Mouse (Mus musculus) hindbrain, postnatal 0 days (tissue): ENCODE data around the gene Gpr162. TPM values are rescaled to one million over a fixed set of nuclear protein-coding genes. Genes with fewer than 3 reads are reported as not detected.

Experiments
- ATAC-seq: fragments of 200-750 bp; cut with Nextera tagmentation; 2 replicates; pipeline ENCODE4 v1.8.0; 2017; ENCODE audit warnings: mild to moderate bottlenecking, moderate TSS enrichment, moderate library complexity
- DNase-seq: peaks from one replicate; pipeline ENCODE4 v3.0.0-alpha.2; 2015; ENCODE audit warnings: low spot score
- H3K27ac ChIP-seq: fragments of 300-500 bp; sonication (generic); 2 replicates; pipeline ENCODE4 v1.5.1; 2014; ENCODE audit warnings: mild to moderate bottlenecking
- H3K27me3 ChIP-seq: fragments of 300-500 bp; sonication (generic); 2 replicates; pipeline ENCODE4 v1.6.1; 2014; ENCODE audit warnings: low read length, mixed read lengths; ENCODE audit not compliant: insufficient read depth
- H3K36me3 ChIP-seq: fragments of 300-500 bp; sonication (generic); 2 replicates; pipeline ENCODE4 v1.6.1; 2014; ENCODE audit warnings: low read length, mixed read lengths; ENCODE audit not compliant: insufficient read depth
- H3K4me1 ChIP-seq: fragments of 300-500 bp; sonication (generic); 2 replicates; pipeline ENCODE4 v1.6.1; 2014; ENCODE audit warnings: antibody characterized with exemption, low read length, mixed read lengths; ENCODE audit not compliant: insufficient read depth
- H3K4me2 ChIP-seq: fragments of 300-500 bp; sonication (generic); 2 replicates; pipeline ENCODE4 v1.6.1; 2014; ENCODE audit warnings: low read depth, mild to moderate bottlenecking, low read length, moderate library complexity, mixed read lengths
- H3K4me3 ChIP-seq: fragments of 300-500 bp; sonication (generic); 2 replicates; pipeline ENCODE4 v1.5.1; 2014; ENCODE audit warnings: low read length
- H3K9ac ChIP-seq: fragments of 300-500 bp; sonication (generic); replicated peaks from 2 replicates; pipeline ENCODE4 v1.6.1; 2014; ENCODE audit warnings: mild to moderate bottlenecking, low read length, moderate library complexity, mixed read lengths
- H3K9me3 ChIP-seq: fragments of 300-500 bp; sonication (generic); 2 replicates; pipeline ENCODE4 v1.6.1; 2016; ENCODE audit warnings: low read length, mixed read lengths
- CTCF ChIP-seq: IDR thresholded peaks from 2 replicates; pipeline ENCODE4 v1.5.1; 2016; ENCODE audit warnings: antibody characterized with exemption, control low read depth, low read depth
- WGBS: fragments of 180-500 bp; shearing (Covaris S2); extraction: QIAGEN DNeasy Blood & Tissue Kit; methylation state at CpG from one replicate; pipeline ENCODE4 v1.1.7; 2014; 5-methylcytosine and 5-hydroxymethylcytosine counted together
- polyA plus RNA-seq: library from polyadenylated mRNA; unstranded; fragments of >200 nt; fragmentation: Nextera tagmentation; extraction: Ambion mirVana; gene quantifications from 2 replicates; pipeline ENCODE4 v1.2.1, GENCODE M21; 2015
- total RNA-seq: library from RNA; depleted of rRNA; stranded (reverse); fragments of >200 nt; gene quantifications from 2 replicates; pipeline ENCODE4 v1.2.3, GENCODE M21; 2014

The Gpr162 gene
- total and polyA plus RNA-seq, 2 experiments from 2014 or later: 31.9 to 194 TPM

GRCm38 (mm10) chr6:124817563-124817962 is 46.2 kb downstream of the Gpr162 start:
- no peak for TF ChIP-seq CTCF
- WGBS: 95% methylated on average over 8 of the region's 8 CpGs
- H3K9me3 ChIP-seq: no peaks in the 10 kb centered on the region
- H3K9ac ChIP-seq: no peak overlapping the region
- DNase-seq: no peak
- H3K4me1 ChIP-seq: peaks cover 10% of the 10 kb centered on the region
- peaks cover 60% of the 10 kb centered on the region for H3K36me3 ChIP-seq
- H3K4me2 ChIP-seq: no peak overlapping the region
- ATAC-seq: no peak
- H3K27me3 ChIP-seq: no peaks in the 10 kb centered on the region
- no peak overlapping the region for H3K4me3 ChIP-seq
- H3K27ac ChIP-seq: no peak overlapping the region

- Histone ChIP-seq H3K36me3 (peaks cover 55% of the 10 kb centered on the region), H3K27me3 (no peaks in the 10 kb centered on the region)
Measured at GRCm38 (mm10) chr6:124817125-124817524, 46.7 kb downstream of the Gpr162 start.

GRCm38 (mm10) chr6:124816611-124817010 is 47.2 kb downstream of the Gpr162 start:
- no peaks in the 10 kb centered on the region for H3K9me3 ChIP-seq
- no peak for TF ChIP-seq CTCF
- peaks cover 13% of the 10 kb centered on the region for H3K4me1 ChIP-seq
- H3K36me3 ChIP-seq: peaks cover 50% of the 10 kb centered on the region
- no peak for DNase-seq
- no peak overlapping the region for H3K4me2 ChIP-seq
- no peaks in the 10 kb centered on the region for H3K27me3 ChIP-seq
- no peak overlapping the region for H3K9ac ChIP-seq
- ATAC-seq: no peak
- 94% methylated on average over 4 of the region's 4 CpGs for WGBS
- no peak overlapping the region for H3K4me3 ChIP-seq
- H3K27ac ChIP-seq: no peak overlapping the region

More at GRCm38 (mm10) chr6:124817125-124817524, 46.7 kb downstream of the Gpr162 start:
- Histone ChIP-seq H3K9ac (no peak overlapping the region), H3K27ac (no peak overlapping the region), H3K4me2 (no peak overlapping the region), H3K4me3 (no peak overlapping the region), H3K4me1 (peaks cover 13% of the 10 kb centered on the region), H3K9me3 (no peaks in the 10 kb centered on the region)
- WGBS: 93% methylated on average over 11 of the region's 11 CpGs
- TF ChIP-seq CTCF: no peak
- ATAC-seq (no peak), DNase-seq (no peak)

- H3K9me3 ChIP-seq: no peaks in the 10 kb centered on the region
- H3K4me2 ChIP-seq: peak overlapping the region; percentile 89; the same call in 1 of the 2 replicates
- no peak overlapping the region for H3K9ac ChIP-seq
- ATAC-seq (no peak), DNase-seq (peak; percentile 47)
- H3K4me3 ChIP-seq: no peak overlapping the region
- peaks cover 38% of the 10 kb centered on the region for H3K36me3 ChIP-seq
- H3K4me1 ChIP-seq: peaks cover 15% of the 10 kb centered on the region
- H3K27me3 ChIP-seq: no peaks in the 10 kb centered on the region
- 65% methylated on average over 9 of the region's 9 CpGs for WGBS
- no peak for TF ChIP-seq CTCF
- peak overlapping the region; percentile 88; the same call in 1 of the 2 replicates for H3K27ac ChIP-seq
Measured at GRCm38 (mm10) chr6:124814858-124815774, 48.7 kb downstream of the Gpr162 start.

GRCm38 (mm10) chr6:124814448-124814847 is 49.3 kb downstream of the Gpr162 start:
- WGBS: 19% methylated on average over 8 of the region's 8 CpGs
- DNase-seq (peak; percentile 45), ATAC-seq (peak; percentile 46)
- Histone ChIP-seq H3K4me2 (peak overlapping the region; percentile 89), H3K27ac (peak overlapping the region; percentile 88; the same call in 1 of the 2 replicates), H3K4me3 (peak overlapping the region; percentile 64), H3K4me1 (peaks cover 21% of the 10 kb centered on the region), H3K9ac (peak overlapping the region; percentile 76; the same call in 1 of the 2 replicates), H3K27me3 (no peaks in the 10 kb centered on the region), H3K36me3 (peaks cover 31% of the 10 kb centered on the region), H3K9me3 (no peaks in the 10 kb centered on the region)
- no peak for TF ChIP-seq CTCF

GRCm38 (mm10) chr6:124813933-124814332 is 49.9 kb downstream of the Gpr162 start, which contains the start of gene Tpi1:
Tpi1 (minus strand) TSS chr6:124814296.
- WGBS: under 1% methylated on average over 22 of the region's 22 CpGs
- Histone ChIP-seq H3K9ac (peak within 1 kb of the TSS; percentile 76), H3K27me3 (no peaks in the 10 kb centered on the region), H3K9me3 (no peaks in the 10 kb centered on the region), H3K36me3 (peaks cover 26% of the 10 kb centered on the region), H3K4me1 (peaks cover 21% of the 10 kb centered on the region), H3K27ac (peak within 1 kb of the TSS; percentile 88), H3K4me2 (peak within 1 kb of the TSS; percentile 89), H3K4me3 (peak within 1 kb of the TSS; percentile 64)
- peak; percentile 87 for ATAC-seq
- TF ChIP-seq CTCF: no peak
- peak; percentile 92 for DNase-seq
